Mouse (Mus musculus) stomach, embryonic 16.5 days (tissue): Measurements from ENCODE around the gene Grik2. TPM values are rescaled to one million over a fixed set of nuclear protein-coding genes. Genes with fewer than 3 reads are reported as not detected.

Source experiments
- ATAC-seq: fragments of 200-750 bp; cut with Nextera tagmentation; 2 replicates; pipeline ENCODE4 v1.8.0; 2017; ENCODE audit warnings: moderate number of reproducible peaks, moderate TSS enrichment; ENCODE audit not compliant: insufficient read depth, low FRiP score
- H3K27ac ChIP-seq: fragments of 300-500 bp; sonication (generic); 2 replicates; pipeline ENCODE4 v1.5.1; 2014; ENCODE audit warnings: low read length
- H3K27me3 ChIP-seq: fragments of 300-500 bp; sonication (generic); 2 replicates; pipeline ENCODE4 v1.6.1; 2014; ENCODE audit warnings: low read length, control low read depth, mixed read lengths; ENCODE audit not compliant: control insufficient read depth, insufficient read depth
- H3K36me3 ChIP-seq: fragments of 300-500 bp; sonication (generic); 2 replicates; pipeline ENCODE4 v1.6.1; 2014; ENCODE audit warnings: low read length; ENCODE audit not compliant: control insufficient read depth, insufficient read depth
- H3K4me1 ChIP-seq: fragments of 300-500 bp; sonication (generic); 2 replicates; pipeline ENCODE4 v1.6.1; 2014; ENCODE audit warnings: low read length, control low read depth, mixed read lengths; ENCODE audit not compliant: control insufficient read depth, insufficient read depth
- H3K4me2 ChIP-seq: fragments of 300-500 bp; sonication (generic); 2 replicates; pipeline ENCODE4 v1.6.1; 2014; ENCODE audit warnings: low read depth, low read length, mixed read lengths
- H3K4me3 ChIP-seq: fragments of 300-500 bp; sonication (generic); replicated peaks from 2 replicates; pipeline ENCODE4 v1.5.1; 2014; ENCODE audit warnings: mild to moderate bottlenecking, low read length
- H3K9ac ChIP-seq: fragments of 300-500 bp; sonication (generic); 2 replicates; pipeline ENCODE4 v1.6.1; 2014; ENCODE audit warnings: low read length
- H3K9me3 ChIP-seq: fragments of 300-500 bp; sonication (generic); replicated peaks from 2 replicates; pipeline ENCODE4 v1.6.1; 2016; ENCODE audit warnings: low read length, control low read depth; ENCODE audit not compliant: control insufficient read depth
- WGBS: fragments of 180-500 bp; shearing (Covaris S2); extraction: QIAGEN DNeasy Blood & Tissue Kit; methylation state at CpG from one replicate; pipeline ENCODE4 v1.1.7; 2014; 5-methylcytosine and 5-hydroxymethylcytosine counted together
- polyA plus RNA-seq: library from polyadenylated mRNA; unstranded; fragments of >200 nt; fragmentation: Nextera tagmentation; extraction: Ambion mirVana; gene quantifications from 2 replicates; pipeline ENCODE4 v1.2.1, GENCODE M21; 2015

Gene Grik2
- polyA plus RNA-seq, 1 experiment from 2014 or later: 6.5 TPM

- H3K27ac ChIP-seq: no peak overlapping the region
- 0 out of 2 replicates have a peak, but pooled peaks cover 2% of the 10 kb centered on the region for H3K27me3 ChIP-seq
- H3K4me2 ChIP-seq: no peak overlapping the region
- no peak overlapping the region for H3K9ac ChIP-seq
- no peak for ATAC-seq
- H3K4me3 ChIP-seq: no peak overlapping the region
- no peaks in the 10 kb centered on the region for H3K9me3 ChIP-seq
- H3K36me3 ChIP-seq: no peaks in the 10 kb centered on the region
- peaks cover 7% of the 10 kb centered on the region; the same call in 1 of the 2 replicates for H3K4me1 ChIP-seq
- 36% methylated on average over 2 of the region's 2 CpGs for WGBS
These were observed 3.1 kb downstream of the Grik2 start for GRCm38 (mm10) chr10:49785477-49785876.

GRCm38 (mm10) chr10:49784831-49785230 lies 3.7 kb downstream of the Grik2 start:
- no peak for ATAC-seq
- Histone ChIP-seq H3K4me3 (no peak overlapping the region), H3K9me3 (no peaks in the 10 kb centered on the region), H3K4me2 (no peak overlapping the region), H3K9ac (no peak overlapping the region), H3K27ac (no peak overlapping the region), H3K4me1 (peaks cover 7% of the 10 kb centered on the region; the same call in 1 of the 2 replicates), H3K27me3 (0 out of 2 replicates have a peak, but pooled peaks cover 2% of the 10 kb centered on the region), H3K36me3 (no peaks in the 10 kb centered on the region)
- 16% methylated on average over 2 of the region's 2 CpGs for WGBS

- WGBS: 1% methylated on average over 44 of the region's 44 CpGs
- no peak overlapping the region for H3K27ac ChIP-seq
These were observed 5.5 kb downstream of the Grik2 start for GRCm38 (mm10) chr10:49782741-49783691.

GRCm38 (mm10) chr10:49782061-49782460 lies 6.5 kb downstream of the Grik2 start:
- no peaks in the 10 kb centered on the region for H3K36me3 ChIP-seq
- no peak overlapping the region for H3K9ac ChIP-seq
- no peaks in the 10 kb centered on the region for H3K9me3 ChIP-seq
- ATAC-seq: no peak
- H3K27ac ChIP-seq: no peak overlapping the region
- WGBS: 8% methylated on average over 7 of the region's 7 CpGs
- H3K4me2 ChIP-seq: peak overlapping the region; percentile 51
- peak overlapping the region; percentile 45 for H3K4me3 ChIP-seq
- no peaks in the 10 kb centered on the region; the same call in 1 of the 2 replicates for H3K4me1 ChIP-seq
- H3K27me3 ChIP-seq: 0 out of 2 replicates have a peak, but pooled peaks cover 2% of the 10 kb centered on the region

More at GRCm38 (mm10) chr10:49782741-49783691, 5.5 kb downstream of the Grik2 start:
- no peaks in the 10 kb centered on the region for H3K36me3 ChIP-seq
- no peaks in the 10 kb centered on the region for H3K9me3 ChIP-seq
- 0 out of 2 replicates have a peak, but pooled peaks cover 2% of the 10 kb centered on the region for H3K27me3 ChIP-seq
- H3K4me1 ChIP-seq: no peaks in the 10 kb centered on the region; the same call in 1 of the 2 replicates
- peak overlapping the region; percentile 26 for H3K9ac ChIP-seq
- peak; percentile 50 for ATAC-seq
- peak overlapping the region; percentile 51 for H3K4me2 ChIP-seq
- H3K4me3 ChIP-seq: peak overlapping the region; percentile 45

- Histone ChIP-seq H3K9ac (no peak overlapping the region), H3K27ac (no peak overlapping the region), H3K9me3 (no peaks in the 10 kb centered on the region), H3K4me1 (no peaks in the 10 kb centered on the region; the same call in 1 of the 2 replicates), H3K36me3 (no peaks in the 10 kb centered on the region), H3K4me3 (no peak overlapping the region), H3K4me2 (no peak overlapping the region), H3K27me3 (no peaks in the 10 kb centered on the region)
- ATAC-seq: no peak
- WGBS: 54% methylated on average over 2 of the region's 2 CpGs
These were observed 8.1 kb downstream of the Grik2 start for GRCm38 (mm10) chr10:49780430-49780829.

- Histone ChIP-seq H3K9ac (no peak overlapping the region), H3K4me1 (no peaks in the 10 kb centered on the region), H3K27ac (no peak overlapping the region), H3K4me2 (no peak overlapping the region), H3K4me3 (no peak overlapping the region), H3K9me3 (no peaks in the 10 kb centered on the region), H3K36me3 (no peaks in the 10 kb centered on the region), H3K27me3 (no peaks in the 10 kb centered on the region)
- no peak for ATAC-seq
These were observed 19.7 kb downstream of the Grik2 start for GRCm38 (mm10) chr10:49768897-49769296.

GRCm38 (mm10) chr10:49767556-49767955 lies 21.0 kb downstream of the Grik2 start:
- Histone ChIP-seq H3K4me1 (no peaks in the 10 kb centered on the region), H3K4me2 (no peak overlapping the region), H3K36me3 (no peaks in the 10 kb centered on the region), H3K27ac (no peak overlapping the region), H3K4me3 (no peak overlapping the region), H3K9me3 (no peaks in the 10 kb centered on the region), H3K27me3 (no peaks in the 10 kb centered on the region), H3K9ac (no peak overlapping the region)
- WGBS: 59% methylated on average over 2 of the region's 2 CpGs
- ATAC-seq: no peak

- Histone ChIP-seq H3K9me3 (no peaks in the 10 kb centered on the region), H3K4me2 (no peak overlapping the region), H3K27ac (no peak overlapping the region), H3K27me3 (no peaks in the 10 kb centered on the region), H3K9ac (no peak overlapping the region), H3K36me3 (no peaks in the 10 kb centered on the region), H3K4me3 (no peak overlapping the region), H3K4me1 (no peaks in the 10 kb centered on the region)
- ATAC-seq: no peak
- WGBS: 73% methylated on average over 2 of the region's 2 CpGs
These were observed 26.0 kb downstream of the Grik2 start for GRCm38 (mm10) chr10:49762607-49763006.

GRCm38 (mm10) chr10:49751769-49752168 lies 36.8 kb downstream of the Grik2 start:
- Histone ChIP-seq H3K4me1 (no peaks in the 10 kb centered on the region), H3K4me3 (no peak overlapping the region), H3K9me3 (no peaks in the 10 kb centered on the region), H3K27ac (no peak overlapping the region), H3K36me3 (no peaks in the 10 kb centered on the region), H3K9ac (no peak overlapping the region), H3K4me2 (no peak overlapping the region), H3K27me3 (no peaks in the 10 kb centered on the region)
- 75% methylated on average over 2 of the region's 2 CpGs for WGBS
- ATAC-seq: no peak
